Mouse (Mus musculus) frontal cortex, postnatal 25 days (tissue): ENCODE measurements around the gene Ypel5.
A peak's percentile ranks its signal among the peaks of the same experiment; 100 is the strongest.

Source experiments
- DNase-seq, 2 experiments: peaks; one replicate each; pipeline ENCODE4 v3.0.0; 2022; ENCODE audit warnings: low spot score in 2 of 2

Gene Ypel5

DNA sequence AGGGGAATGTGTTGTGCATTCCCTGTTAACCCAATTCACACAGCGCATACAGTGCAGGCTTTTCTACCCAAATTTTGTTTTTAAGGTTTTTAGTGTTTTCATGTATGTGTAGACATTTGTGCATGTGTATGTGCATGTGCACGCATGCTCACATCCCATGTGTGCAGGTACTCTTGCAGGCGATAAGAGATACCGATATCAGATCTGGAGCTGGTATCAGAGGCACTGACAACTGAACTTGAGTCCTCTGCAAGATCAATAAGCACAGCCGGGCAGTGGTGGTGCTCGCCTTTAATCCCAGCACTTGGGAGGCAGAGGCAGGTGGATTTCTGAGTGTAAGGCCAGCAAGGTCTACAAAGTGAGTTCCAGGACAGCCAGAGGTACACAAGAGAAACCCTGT lies 8.1 kb downstream of the Ypel5 start:
- DNase-seq: no peak

DNA sequence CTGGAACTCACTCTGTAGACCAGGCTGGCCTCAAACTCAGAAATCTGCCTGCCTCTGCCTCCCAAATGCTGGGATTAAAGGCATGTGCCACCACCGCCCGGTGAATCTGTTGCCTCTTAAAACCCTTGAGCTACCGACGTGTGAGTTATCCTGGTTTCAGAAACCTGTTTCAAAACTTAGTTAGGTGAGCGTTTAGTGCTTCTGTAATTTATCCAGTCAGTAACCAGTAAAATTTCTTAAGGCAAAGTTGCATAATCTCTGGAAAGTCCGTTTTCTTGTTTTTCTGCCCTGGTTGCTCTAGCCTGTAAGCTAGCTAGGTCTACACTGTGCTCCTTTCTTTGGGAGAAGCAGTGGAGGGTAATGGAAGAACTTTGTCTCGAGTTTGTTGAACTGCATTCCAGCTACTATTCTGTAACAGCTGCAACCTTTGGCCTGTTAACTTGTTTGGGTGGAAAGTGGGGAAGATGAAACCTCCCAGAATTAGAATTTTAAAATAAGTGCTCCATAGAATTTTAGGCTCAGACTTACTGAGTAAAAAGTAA lies 8.8 kb downstream of the Ypel5 start:
- no peak for DNase-seq

DNA sequence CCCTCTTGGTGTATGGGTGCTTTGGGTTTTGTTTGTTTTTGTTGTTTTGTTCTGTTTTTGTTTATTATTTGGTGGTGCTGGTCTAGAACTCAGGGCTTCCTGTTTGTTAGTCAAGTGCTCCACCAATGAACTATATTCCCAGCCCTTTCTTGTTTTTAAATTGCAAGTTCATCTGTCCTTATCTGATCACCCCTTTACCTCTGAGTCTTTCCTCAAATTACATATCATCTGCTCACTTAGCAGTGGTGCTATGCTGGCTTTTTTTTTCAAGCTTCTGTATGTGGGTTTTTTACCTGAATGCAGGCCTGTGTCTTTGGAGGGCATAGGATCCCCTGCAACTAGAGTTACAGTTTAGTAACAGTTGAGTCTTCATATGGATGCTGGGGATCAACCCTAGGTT lies 9.3 kb downstream of the Ypel5 start:
- DNase-seq: no peak

DNA sequence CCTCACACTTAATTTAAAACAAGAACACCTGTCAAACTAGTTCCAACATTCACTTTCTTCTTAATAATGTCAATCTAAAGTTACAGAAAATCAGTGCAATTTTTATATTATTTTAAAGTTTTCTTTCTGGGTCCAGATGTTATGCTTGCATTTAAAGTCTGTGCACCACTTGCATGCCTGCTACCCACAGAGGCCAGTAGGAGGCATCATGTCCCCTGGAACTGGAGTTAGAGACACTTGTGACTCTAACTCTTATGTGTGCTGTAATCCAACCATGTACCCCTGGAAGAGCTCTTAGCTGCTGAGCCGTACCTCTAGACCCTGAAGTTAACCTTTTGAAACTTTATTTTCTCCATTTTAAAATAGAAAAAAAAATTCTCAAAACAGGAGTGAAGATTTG lies 19.0 kb downstream of the Ypel5 start:
- no peak for DNase-seq

DNA sequence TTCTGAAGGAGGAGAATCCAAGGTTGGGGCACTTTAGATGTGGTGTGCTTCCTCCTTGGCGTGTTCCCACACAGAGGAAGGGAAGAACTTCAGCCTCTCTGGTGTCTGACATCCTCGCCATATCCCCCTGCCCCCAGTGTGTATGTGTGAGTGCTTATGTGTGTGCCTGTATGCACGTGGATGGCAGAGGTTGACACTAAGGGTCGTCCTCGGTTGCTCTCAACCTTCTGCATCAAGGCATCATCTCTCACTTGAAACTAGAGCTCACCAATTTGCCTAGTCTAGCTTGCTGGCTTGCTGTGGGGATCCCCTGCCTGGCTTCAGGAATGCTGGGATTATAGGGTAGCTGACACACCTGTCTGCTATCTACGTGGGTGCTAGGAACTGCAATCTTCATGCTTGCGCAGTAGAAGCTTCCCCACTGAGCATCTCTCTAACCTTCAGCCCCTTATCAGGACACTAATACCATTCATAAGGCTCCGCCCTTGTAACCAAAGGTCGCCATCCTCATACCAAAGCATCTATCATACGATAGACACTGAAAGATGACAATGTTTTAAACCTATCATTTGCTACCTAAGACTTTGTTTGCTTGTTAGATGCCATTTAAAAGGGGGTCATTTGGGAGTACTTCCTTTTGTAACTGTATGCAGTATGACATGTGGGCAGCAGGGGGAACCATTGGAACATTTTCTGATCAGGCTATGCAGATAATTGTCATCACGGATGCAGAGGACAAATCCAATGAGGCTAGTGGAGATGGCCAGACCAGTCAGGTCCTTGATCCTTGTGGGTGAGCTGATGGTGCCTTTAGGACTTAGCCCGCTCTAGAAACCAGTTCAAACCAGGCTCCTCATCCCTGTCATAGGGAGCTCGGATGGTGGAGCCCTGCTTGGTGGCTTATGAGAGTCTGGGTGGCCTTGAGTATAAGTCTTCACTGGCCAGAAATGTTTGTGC lies 21.7 kb downstream of the Ypel5 start:
- peak; percentile 64 to 70 for DNase-seq

DNA sequence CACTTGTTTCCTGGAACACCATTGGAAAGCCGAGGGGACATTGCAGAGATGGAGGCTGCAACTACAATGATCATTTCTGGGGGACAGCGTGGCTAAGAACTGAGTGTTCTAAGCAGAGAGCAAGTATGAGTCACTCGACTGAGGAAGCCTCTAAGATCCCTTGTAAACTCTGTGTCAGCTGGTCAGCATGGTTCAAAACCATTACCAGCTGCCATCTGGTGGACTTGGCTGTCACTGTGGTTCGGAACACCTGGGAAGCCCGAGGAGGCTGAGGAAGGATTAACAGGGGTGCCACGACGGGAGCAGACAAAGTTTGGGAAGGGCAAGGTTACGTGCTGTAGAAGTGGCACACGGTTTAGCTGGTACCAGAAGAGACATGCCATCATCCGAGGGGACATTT lies 27.0 kb downstream of the Ypel5 start:
- no peak for DNase-seq

DNA sequence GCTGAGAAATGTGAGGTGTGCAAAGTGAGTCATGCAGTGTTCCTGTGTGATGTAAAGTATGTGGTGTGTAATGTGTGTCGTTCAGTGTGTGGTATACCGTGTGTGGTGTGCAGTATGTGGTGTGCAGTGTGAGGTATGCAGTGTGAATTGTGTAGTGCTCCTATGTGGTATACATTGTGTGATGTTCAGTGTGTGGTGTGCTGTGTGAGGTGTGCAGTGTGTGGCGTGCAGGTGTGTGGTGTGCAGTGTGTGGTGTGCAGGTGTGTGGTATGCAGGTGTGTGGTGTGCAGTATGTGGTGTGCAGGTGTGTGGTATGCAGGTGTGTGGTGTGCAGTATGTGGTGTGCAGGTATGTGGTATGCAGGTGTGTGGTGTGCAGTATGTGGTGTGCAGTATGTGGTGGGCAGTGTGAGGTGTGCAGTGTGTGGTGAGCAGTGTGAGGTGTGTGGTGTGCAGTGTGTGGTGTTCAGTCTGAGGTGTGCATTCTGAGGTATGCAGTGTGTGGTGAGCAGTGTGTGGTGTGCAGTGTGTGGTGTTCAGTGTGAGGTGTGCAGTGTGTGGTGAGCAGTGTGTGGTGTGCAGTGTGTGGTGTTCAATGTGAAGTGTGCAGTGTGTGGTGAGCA lies 30.5 kb downstream of the Ypel5 start:
- no peak for DNase-seq

DNA sequence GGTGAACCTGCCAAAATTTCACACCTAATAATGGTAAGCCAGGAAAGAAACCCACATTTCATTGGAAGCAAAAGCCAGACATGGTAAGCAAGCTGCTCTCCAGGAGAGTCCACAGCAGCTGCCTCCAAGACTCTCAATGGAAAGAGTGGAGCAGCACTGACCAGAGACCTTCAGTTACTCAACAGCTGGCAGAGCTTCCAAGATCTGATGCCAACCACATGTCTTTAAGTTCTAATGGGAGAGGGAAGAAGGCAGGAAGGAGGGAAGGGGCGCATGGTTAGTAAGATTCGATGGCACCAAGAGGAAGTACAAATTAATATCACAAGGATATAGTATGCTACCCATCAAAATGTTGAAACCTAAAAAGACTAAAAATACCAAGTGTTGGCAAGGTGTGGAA lies 31.9 kb downstream of the Ypel5 start:
- no peak for DNase-seq

DNA sequence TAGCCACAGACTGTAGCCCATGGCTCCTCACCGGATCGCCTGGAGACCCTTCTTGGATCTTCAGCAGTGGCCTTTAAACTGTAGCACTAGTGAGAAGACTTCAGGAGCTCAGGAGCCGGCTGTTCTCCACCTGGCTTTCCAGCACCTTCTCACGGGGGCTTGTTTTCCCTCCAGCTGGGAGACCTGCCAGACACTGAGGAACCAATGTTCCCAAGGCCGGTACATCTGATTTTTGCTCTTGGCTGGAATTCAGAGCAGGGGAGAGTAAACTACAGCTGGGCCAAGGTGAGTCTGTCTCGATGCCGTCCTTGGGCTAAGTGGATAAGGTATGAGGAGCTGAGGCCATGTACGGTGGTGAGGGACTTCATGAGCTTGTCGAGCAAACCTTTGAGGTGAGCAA lies 42.7 kb downstream of the Ypel5 start:
- DNase-seq: no peak

DNA sequence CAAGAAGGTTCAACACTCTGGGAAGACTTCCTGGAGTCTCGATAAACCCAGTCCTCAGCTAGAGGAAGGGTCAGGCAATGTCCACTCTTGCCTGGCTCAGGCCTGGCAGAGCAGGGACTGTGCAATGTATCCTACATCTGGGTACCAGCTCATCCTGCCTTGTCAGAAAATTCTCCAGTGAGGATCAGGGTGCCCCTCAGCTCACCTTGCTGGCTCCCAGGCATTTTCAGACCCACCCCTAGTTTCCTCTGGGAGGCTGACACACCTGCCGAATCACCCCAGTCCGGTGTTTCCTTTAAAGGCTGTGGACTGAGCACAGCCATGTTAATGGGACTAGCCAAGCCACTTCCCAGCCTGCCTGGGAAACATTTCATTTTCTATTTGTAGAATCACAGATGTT lies 43.9 kb downstream of the Ypel5 start:
- no peak for DNase-seq

DNA sequence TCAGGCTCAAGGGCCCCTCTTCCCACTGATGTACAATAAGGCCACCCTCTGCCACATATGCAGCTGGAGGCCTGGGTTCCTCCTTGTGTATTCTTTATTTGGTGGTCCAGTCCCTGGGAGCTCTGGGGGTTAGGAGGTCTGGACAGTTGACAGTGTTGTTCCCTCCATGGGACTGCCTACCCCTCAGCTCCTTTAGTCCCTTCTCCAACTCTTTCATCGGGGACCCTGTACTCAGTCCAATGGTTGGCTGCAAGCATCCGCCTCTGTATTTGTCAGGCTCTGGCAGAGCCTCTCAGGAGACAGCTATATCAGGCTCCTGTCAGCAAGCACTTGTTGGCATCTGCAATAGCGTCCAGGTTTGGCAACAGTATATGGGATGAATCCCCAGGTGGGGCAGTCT lies 44.8 kb downstream of the Ypel5 start:
- DNase-seq: no peak

DNA sequence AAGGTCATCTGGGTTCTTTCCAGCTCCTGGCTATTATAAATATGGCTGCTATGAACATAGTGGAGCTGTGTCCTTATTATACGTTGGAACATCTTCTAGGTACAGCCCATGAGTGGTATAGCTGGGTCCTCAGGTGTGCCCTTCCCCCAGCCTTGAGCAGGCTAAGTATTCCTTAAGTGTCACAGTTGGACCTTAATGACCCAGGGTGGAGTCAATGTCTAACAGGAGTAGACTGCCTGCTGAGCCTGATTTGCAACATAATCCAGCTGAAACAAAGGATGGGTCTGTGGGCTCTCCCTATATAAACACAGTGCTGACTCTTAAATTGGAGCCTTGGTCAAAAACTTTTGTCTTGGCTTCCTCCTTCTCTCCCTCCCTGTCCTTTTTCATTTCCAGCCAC lies 45.6 kb downstream of the Ypel5 start:
- no peak for DNase-seq

DNA sequence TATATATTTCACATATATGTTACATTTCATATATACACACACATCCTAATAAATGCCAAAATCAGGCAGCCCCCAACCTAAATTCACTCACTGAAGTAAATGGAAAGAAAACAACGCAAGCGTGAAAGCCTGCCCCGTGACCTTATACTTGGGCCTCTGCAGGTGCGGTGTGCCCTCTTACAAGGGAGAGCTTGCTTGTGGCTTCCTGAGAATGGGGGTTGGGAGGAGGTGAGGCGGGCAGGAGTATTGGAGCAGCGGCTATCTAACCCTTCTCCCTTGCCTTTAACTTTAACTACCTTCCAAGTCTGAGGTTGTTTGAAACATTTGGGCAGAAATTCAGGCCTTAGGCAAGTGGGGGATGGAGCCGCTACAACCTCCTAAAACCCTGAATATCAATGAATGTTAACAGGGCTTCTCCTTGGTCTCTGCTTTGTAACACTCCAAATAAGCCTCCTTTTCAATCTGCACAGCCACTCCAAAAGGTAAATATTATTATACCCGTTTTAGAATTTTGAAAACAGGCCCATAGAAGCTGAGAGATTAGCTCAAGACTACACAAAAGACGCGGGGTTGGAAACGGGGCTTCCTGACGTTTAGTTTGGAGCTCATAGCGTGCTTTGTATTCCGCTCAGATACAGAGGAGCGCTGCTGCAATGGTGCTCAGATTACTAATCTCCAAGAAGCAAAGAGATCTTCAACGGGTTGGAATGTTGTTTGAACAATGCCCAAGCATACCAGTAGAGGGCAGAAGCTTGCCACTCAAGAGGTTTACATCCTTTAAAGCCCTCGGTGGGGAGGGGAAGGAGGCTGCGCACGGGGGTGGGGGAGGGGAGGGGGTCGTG lies 53.5 kb downstream of the Ypel5 start:
- DNase-seq: peak; percentile 57 to 66

DNA sequence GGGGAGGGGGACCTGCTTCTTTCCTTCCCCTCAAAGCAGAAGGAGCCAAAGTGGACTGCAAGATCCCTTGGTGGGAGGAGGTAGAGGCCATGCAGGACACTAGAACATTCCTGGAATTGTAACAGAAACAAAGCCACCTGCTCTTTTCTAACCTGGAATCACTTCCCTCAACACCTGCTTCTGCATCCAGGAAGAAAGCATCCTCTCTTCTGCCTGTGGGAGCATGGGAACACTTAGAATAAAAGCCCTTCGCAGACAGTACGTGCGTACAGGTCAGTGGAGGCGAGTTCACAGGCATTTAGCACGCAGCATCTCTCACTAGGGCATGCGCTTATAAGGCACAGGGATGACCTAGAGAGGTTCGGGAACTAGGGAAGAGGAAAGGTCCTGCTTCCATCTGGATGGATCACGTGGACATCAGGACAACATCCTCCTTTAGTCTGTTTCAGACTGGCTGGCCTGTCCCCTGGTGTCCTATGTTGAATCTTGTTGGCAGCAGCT lies 54.2 kb downstream of the Ypel5 start:
- no peak for DNase-seq

DNA sequence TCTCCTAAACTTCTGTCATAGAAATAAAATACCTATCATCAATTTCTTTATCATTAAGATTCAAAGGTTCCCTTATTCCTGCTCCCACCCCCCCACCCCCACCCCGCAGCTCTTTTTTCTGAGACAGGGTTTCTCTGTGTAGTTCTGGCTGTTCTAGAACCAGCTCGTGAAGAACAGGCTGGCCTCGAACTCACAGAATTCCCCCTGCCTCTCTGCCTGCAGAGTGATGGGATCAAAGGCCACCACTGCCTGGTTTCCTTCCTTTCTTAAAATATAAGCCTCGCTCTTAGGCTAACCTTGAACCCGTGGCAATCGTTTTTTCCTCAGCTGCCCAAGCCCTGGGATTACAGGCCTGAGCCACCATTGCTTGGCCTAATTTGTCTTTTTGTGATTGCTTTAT lies 55.3 kb downstream of the Ypel5 start:
- no peak for DNase-seq

DNA sequence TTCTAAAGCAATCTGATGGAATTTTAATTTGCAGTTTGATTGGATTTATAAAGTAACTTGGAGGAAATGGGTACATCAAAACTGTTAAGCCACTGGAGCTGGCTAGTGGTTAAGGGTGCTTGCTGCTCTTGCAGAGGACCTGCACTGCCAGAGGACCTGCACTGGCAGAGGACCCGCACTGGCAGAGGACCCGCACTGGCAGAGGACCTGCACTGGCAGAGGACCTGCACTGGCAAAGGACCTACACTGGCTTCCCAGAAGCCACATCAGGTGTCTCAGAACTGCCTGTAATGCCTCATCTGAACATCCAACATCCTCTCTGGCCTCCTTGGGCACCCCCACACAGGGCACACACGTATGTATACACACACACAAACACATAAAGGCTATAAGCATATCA lies 59.3 kb downstream of the Ypel5 start:
- no peak for DNase-seq

DNA sequence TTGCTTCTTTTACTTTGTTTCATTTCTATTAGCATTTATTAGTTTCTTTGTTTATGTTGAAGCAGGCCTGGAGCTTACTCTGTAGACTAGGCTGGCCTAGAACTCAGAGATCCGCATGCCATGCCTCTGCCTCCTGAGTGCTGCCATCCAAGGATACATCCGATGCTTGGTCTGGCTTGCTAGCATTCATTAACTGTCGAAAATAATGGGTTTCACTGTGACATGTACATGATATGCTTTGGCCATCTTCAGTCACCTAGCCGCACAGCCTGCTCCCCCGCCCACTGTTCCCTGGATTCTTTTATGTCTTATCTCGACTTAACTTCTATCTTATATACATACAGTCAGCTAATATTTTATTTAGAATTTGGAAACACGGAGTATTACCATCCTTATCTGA lies 60.8 kb downstream of the Ypel5 start:
- no peak for DNase-seq

DNA sequence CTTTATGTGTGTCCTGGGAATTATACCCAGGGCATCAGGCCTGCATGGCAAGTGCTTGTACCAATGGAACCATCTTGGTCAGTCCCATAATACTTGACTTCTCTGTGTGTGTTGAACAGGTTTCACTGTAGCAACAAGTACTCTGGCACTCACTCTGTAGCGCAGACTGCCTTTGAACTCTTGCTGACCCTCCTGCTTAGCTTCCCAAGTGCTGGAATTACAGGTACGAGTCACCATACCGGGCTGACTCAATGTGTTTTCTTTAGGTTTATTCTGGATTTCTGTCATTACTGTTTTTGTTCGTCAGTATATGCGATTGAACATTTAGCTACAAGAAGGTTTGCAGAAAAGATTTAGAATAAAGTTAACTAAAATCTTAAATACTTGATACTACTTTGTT lies 61.7 kb downstream of the Ypel5 start:
- DNase-seq: no peak

DNA sequence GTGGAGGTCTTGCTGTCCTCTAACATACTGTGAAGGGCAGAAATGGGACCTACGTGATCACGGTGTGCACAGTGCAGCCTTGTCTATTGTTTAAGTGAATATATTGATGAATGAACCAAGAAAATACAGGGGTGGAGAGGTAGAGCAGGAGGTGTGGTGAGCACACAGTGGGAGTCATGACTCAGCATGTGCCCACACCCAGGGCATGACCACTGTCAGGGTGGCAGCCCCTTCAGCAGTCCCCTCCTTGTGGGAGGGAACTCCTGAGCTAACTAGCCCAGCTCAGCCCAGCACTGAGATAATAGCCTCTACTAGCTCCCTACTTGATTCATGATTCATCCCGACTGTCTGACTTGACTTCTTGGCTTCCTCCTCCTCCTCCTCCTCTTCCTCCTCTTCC lies 62.5 kb downstream of the Ypel5 start:
- no peak for DNase-seq
